Mouse (Mus musculus) hindbrain, postnatal 0 days (tissue): ENCODE measurements around the gene Hnrnpu. TPM values are rescaled to one million over a fixed set of nuclear protein-coding genes. Genes with fewer than 3 reads are reported as not detected.

Experiments used
- ATAC-seq: fragments of 200-750 bp; cut with Nextera tagmentation; 2 replicates; pipeline ENCODE4 v1.8.0; 2017; ENCODE audit warnings: mild to moderate bottlenecking, moderate TSS enrichment, moderate library complexity
- DNase-seq: peaks from one replicate; pipeline ENCODE4 v3.0.0-alpha.2; 2015; ENCODE audit warnings: low spot score
- H3K27ac ChIP-seq: fragments of 300-500 bp; sonication (generic); 2 replicates; pipeline ENCODE4 v1.5.1; 2014; ENCODE audit warnings: mild to moderate bottlenecking
- H3K27me3 ChIP-seq: fragments of 300-500 bp; sonication (generic); 2 replicates; pipeline ENCODE4 v1.6.1; 2014; ENCODE audit warnings: low read length, mixed read lengths; ENCODE audit not compliant: insufficient read depth
- H3K36me3 ChIP-seq: fragments of 300-500 bp; sonication (generic); 2 replicates; pipeline ENCODE4 v1.6.1; 2014; ENCODE audit warnings: low read length, mixed read lengths; ENCODE audit not compliant: insufficient read depth
- H3K4me1 ChIP-seq: fragments of 300-500 bp; sonication (generic); 2 replicates; pipeline ENCODE4 v1.6.1; 2014; ENCODE audit warnings: antibody characterized with exemption, low read length, mixed read lengths; ENCODE audit not compliant: insufficient read depth
- H3K4me2 ChIP-seq: fragments of 300-500 bp; sonication (generic); 2 replicates; pipeline ENCODE4 v1.6.1; 2014; ENCODE audit warnings: low read depth, mild to moderate bottlenecking, low read length, moderate library complexity, mixed read lengths
- H3K4me3 ChIP-seq: fragments of 300-500 bp; sonication (generic); 2 replicates; pipeline ENCODE4 v1.5.1; 2014; ENCODE audit warnings: low read length
- H3K9ac ChIP-seq: fragments of 300-500 bp; sonication (generic); replicated peaks from 2 replicates; pipeline ENCODE4 v1.6.1; 2014; ENCODE audit warnings: mild to moderate bottlenecking, low read length, moderate library complexity, mixed read lengths
- H3K9me3 ChIP-seq: fragments of 300-500 bp; sonication (generic); 2 replicates; pipeline ENCODE4 v1.6.1; 2016; ENCODE audit warnings: low read length, mixed read lengths
- CTCF ChIP-seq: IDR thresholded peaks from 2 replicates; pipeline ENCODE4 v1.5.1; 2016; ENCODE audit warnings: antibody characterized with exemption, control low read depth, low read depth
- WGBS: fragments of 180-500 bp; shearing (Covaris S2); extraction: QIAGEN DNeasy Blood & Tissue Kit; methylation state at CpG from one replicate; pipeline ENCODE4 v1.1.7; 2014; 5-methylcytosine and 5-hydroxymethylcytosine counted together
- microRNA-seq, 2 experiments: library from miRNA; unstranded; fragments of <30 nt; microRNA quantifications; one replicate each; pipeline ENCODE4; 2016
- polyA plus RNA-seq: library from polyadenylated mRNA; unstranded; fragments of >200 nt; fragmentation: Nextera tagmentation; extraction: Ambion mirVana; gene quantifications from 2 replicates; pipeline ENCODE4 v1.2.1, GENCODE M21; 2015
- total RNA-seq: library from RNA; depleted of rRNA; stranded (reverse); fragments of >200 nt; gene quantifications from 2 replicates; pipeline ENCODE4 v1.2.3, GENCODE M21; 2014; rRNA removed

Gene Hnrnpu
- total and polyA plus RNA-seq, 2 experiments from 2014 or later, result 113 to 185 TPM

- peak overlapping the region; percentile 48 for H3K4me3 ChIP-seq
- peak overlapping the region; percentile 71 for H3K9ac ChIP-seq
- H3K4me1 ChIP-seq, result no peaks in the 10 kb centered on the region
- peak overlapping the region; percentile 89 for H3K27ac ChIP-seq
- 9% methylated on average over 11 of the region's 11 CpGs for WGBS
- ATAC-seq (peak; percentile 51), DNase-seq (no peak)
- no peaks in the 10 kb centered on the region for H3K36me3 ChIP-seq
- H3K27me3 ChIP-seq, result no peaks in the 10 kb centered on the region
- no peak for TF ChIP-seq CTCF
- peak overlapping the region; percentile 75 for H3K4me2 ChIP-seq
- no peaks in the 10 kb centered on the region for H3K9me3 ChIP-seq
Measured at GRCm38 (mm10) chr1:178275738-178276053, 61.9 kb downstream of the Hnrnpu start.

GRCm38 (mm10) chr1:178275174-178275730 is 62.3 kb downstream of the Hnrnpu start:
- no peaks in the 10 kb centered on the region for H3K36me3 ChIP-seq
- TF ChIP-seq CTCF, result no peak
- H3K9ac ChIP-seq, result peak overlapping the region; percentile 71; the same call in 1 of the 2 replicates
- ATAC-seq (no peak), DNase-seq (peak; percentile 8)
- no peaks in the 10 kb centered on the region for H3K27me3 ChIP-seq
- H3K4me2 ChIP-seq, result peak overlapping the region; percentile 75
- no peaks in the 10 kb centered on the region for H3K4me1 ChIP-seq
- WGBS, result 45% methylated on average over 9 of the region's 9 CpGs
- no peak overlapping the region for H3K27ac ChIP-seq
- no peaks in the 10 kb centered on the region for H3K9me3 ChIP-seq
- H3K4me3 ChIP-seq, result peak overlapping the region; percentile 48

Small RNA genes lying within 50 kb of the gene (microRNA-seq; reads per million reads assigned to microRNA genes)
- 0 reads per million in 2 experiments for gene Gm27458

Other genes starting within 250 kb of the Hnrnpu start
- 22.1 and 29.5 TPM in 2 replicates for gene Desi2, start 150.4 kb downstream of the Hnrnpu start, total RNA-seq
- 25.8 and 30.0 TPM in 2 replicates for gene Desi2, start 150.4 kb downstream of the Hnrnpu start, polyA plus RNA-seq
- gene Cox20, start 18.7 kb downstream of the Hnrnpu start, total RNA-seq, result 24.4 and 30.1 TPM in 2 replicates
- 102 and 117 TPM in 2 replicates for gene Cox20, start 18.7 kb downstream of the Hnrnpu start, polyA plus RNA-seq
- gene Efcab2, start 68.3 kb upstream of the Hnrnpu start, total RNA-seq, result 2.5 and 2.9 TPM in 2 replicates
- gene Efcab2, start 68.3 kb upstream of the Hnrnpu start, polyA plus RNA-seq, result 12.7 and 14.0 TPM in 2 replicates
- gene Kif26b, start 191.3 kb upstream of the Hnrnpu start, total RNA-seq, result 59.7 and 60.5 TPM in 2 replicates
- 5.2 and 5.8 TPM in 2 replicates for gene Kif26b, start 191.3 kb upstream of the Hnrnpu start, polyA plus RNA-seq